Mouse (Mus musculus) brain, embryonic 18.5 days (tissue): Measurements from ENCODE around the gene Rbpms2.
A peak's percentile ranks its signal among the peaks of the same experiment; 100 is the strongest.
"Not testable (repeated sequence)": the region's sequence is repeated elsewhere in the genome, so short reads cannot be mapped to it uniquely, and the experiment has no call there.

Source experiments
- DNase-seq: peaks from one replicate; pipeline ENCODE4 v3.0.0-alpha.2; 2012; ENCODE audit warnings: low read depth, low spot score

Rbpms2 gene

DNA sequence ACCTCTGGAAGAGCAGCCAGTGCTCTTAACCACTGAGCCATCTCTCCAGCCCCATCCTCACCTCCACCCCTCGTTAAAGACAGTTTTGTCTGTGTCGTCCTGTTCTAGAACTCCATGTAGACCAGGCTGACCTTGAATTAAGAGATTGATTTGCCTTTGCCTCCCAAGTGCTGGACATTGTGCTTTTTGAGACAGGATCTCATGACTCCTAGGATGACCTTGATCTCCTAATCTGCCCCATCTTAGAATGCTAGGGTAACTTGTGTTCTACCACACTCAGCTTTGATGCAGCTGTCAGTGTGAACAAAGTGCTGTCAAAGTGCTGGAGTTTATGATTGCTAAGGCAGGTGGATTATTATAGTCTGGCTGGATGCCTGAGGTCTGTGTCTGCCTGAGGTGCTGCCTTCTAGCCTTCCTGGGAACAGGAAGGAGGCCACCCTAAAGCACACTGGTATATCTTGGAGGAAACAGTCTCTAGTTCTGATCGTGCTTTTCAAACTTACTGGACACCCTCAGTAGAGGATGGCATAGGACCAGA lies 25.3 kb downstream of the Rbpms2 start:
- DNase-seq, result no peak

DNA sequence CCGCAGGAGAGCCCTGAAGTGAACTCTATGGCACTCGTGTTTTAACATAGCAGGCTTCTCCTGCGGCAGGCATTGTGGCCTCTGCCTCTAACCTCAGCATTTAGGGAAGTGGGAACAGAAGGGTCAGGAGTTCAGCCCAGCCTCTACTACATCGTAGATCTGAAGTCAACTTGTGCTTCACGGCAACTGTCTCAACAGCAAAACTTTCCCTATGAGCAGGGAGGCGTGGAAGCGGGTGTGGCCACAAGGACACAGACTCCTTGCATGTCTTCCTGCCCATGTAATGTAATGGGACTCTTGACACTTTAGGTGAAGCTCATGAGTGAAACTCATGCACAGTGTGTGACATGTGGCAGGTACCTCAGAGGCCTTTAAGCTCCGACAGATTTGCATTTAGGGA lies 26.1 kb downstream of the Rbpms2 start:
- DNase-seq, result no peak

DNA sequence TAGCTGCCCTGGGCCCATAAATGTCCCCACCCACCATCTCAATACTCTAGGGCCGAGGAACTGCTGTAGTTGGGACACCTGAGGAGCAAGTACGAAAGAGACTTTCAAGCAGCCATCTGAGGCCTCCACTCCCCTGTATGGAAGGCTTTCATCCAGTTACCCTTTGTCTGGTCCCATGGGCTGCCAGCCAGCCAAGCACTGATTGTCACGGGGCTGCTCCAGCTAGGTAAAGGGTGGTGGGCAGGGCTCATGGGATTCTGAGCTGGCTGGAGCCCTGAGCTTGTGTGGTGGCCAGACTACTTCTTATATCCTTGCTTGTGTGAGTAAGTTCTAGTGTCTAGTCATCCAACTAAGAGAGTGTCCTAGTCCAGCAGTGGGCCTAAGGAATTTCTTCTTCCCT lies 27.8 kb downstream of the Rbpms2 start:
- no peak for DNase-seq

DNA sequence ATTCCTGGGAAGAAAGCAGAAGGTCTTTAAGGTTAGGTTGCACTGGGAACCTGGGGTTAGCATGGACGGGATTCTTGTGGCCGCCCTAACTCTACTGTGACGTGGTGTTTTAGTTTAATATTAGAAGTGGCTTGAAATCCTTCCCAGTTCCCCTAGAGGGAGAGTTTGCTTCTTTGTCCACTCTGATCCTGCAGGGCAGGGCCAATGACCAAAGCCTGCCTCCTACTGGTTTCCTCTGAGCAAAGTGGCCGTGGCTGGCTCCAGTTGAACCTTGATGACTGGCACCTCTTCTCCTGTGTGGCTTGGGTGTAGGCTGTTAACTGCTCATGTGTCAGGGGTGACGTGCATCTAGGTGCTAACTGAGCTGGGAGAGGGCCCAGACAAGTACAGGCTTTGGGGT lies 31.6 kb downstream of the Rbpms2 start:
- DNase-seq, result no peak

DNA sequence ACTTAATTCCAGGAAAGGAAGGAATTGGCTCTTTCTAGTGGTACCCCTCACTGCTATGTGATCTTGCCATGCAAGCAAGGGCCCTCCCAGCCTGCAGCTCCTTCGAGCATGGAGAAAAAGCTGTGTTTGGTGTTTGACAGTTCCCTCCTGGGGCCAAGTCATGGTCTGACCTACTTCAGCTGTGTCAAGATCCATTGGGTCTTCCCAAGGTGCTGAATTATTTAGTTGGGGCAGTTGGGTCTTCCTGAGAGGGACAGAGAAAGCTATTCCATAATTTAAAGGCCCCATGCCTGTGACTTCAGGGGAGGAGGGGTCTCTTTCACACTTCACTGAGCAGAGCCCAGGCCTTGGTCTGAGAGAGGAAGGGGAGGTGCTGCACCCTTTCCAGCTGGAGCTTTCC lies 32.0 kb downstream of the Rbpms2 start:
- no peak for DNase-seq

DNA sequence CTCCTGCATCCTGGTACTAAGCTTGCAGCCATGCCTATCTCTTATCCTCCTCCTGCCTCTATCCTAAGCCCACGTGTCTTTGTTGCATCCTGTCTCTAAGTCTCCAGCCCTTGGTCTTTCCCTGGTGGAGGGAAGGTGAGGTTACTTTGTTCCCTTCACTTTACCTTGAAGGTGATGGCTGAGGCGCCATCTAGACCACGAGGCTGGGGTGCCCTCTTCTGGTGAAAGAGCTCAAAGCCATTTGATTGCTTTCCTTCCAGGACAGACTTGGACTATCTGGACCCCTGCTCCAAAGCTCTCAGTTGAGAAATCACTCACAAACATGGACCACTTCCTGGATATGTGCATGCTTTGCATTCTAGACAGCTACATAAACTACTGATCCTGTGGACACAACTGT lies 34.7 kb downstream of the Rbpms2 start:
- no peak for DNase-seq

DNA sequence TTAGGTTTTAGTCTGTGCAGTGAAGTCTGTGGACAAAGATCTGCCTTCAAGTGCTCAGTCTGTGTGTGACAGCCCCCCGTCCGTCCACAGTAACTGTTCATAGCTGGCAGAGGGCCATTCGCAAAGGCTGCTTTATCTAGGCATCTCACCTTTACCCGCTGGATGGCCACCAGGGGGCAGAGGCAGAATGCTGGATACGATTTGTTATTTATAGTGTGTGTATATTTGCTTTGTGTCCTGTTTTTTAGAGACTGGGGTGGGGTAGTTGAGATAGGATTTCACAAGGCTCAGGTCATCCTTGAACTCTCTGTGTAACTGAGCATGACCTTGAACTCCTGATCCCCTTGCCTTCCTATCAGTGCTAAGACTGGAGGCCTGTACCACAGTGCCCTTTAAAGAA lies 36.6 kb downstream of the Rbpms2 start:
- no peak for DNase-seq

DNA sequence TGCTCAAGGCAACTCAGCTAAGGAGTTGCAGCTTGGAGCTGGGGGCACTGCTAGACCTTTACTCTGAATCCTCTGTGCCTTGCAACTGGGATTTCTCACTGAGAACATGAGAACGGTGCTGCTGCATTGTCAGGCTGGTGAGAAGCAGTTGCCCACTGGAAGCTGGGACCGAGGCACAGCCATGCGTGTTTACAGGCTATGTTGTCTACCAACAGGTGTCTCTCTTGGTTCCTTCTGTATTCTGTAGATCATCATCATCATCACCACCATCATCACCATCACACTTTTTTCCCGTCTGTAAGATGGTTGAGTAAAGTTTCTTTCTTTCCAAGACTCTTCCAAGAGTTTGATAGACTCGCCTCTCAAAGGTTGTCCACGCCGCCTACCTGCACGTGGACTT lies 38.3 kb downstream of the Rbpms2 start, which contains the start of gene Oaz2:
Gene Oaz2, plus strand, starts transcription at position 301 of the 400 bp plus-strand sequence.
- no peak for DNase-seq

DNA sequence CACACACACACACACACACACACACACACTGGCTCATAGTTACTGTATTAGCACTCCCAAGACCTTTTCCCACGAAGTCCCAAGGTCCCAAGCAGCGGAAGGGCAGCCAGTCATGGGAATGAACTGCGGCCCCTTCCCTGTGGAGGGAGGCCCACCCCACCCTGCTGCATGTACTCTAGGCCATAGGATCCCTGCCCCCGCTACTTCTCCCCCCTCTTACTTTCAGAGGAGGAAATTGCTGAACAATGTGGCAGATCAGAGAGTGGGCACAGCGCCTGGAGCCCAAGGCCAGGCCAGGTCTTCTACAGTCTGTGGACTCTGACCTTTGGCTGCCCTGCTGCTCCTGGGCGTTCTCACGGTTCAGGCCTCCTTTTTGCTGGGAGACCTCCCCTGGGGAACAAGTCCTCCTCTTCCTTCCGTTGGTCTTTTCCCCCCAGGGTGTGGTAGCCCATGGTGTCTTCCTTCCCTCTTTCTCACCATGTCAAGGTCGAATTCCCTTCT lies 42.0 kb downstream of the Rbpms2 start:
- no peak for DNase-seq

DNA sequence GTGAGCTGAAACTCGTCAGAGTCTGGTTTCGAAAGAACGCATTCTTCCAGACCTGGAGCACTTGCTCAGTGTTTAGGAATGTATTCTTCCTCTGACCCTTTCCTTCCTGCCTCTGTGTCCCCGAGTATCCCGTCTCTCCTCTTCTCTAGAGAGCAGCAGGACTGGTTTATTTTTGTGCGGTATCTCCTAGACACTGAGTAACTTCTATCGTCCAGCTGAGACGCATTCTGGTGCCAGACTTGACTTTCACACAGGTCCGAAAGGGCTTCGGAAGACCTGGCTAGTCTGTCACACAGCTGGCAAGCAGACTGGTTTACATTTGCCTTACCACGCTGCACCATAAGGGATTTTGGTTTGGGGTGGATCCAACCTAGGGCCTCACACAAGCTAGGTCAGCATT lies 43.5 kb downstream of the Rbpms2 start:
- DNase-seq, result no peak

DNA sequence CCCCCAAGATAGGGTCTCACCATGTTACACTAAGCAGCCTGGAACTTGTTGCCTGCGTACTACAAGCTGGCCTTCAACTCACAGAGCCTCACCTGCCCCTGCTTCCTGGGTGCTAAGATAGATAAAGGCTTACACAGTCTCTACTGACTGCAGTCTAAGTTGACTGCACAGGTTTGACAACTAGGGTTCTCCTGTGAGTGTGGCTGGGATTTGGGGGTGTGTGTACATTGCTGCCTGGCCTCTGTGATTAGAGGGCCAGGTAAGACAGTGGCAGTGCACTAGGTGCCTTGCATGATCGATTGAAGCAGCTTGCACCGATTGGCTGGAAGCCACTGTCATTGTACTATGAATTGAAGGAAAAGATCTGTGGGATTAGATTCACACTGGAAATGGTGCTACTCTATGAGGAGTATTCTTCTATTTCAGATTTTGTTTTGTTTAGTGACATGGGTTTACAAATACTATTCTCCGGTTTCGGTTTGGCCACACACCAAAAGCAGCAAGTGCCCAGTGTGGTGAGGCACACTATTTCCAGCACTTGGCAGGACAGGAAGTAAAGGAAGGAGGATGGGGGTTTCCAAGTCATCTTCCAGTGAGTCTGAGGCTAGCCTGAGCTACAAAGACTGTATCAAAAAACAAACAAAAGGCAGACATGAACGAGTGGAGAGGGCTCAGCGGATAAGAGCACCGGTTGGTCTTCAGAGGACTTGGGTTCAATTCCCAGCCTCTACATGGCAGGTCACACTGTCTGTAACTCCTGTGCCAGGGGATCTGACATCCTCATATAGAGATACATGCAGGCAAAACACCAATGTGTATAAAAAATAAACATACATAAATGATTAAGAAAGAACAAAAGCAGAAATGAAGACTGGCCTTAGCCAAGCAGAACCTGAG lies 46.3 kb downstream of the Rbpms2 start:
- no peak for DNase-seq

DNA sequence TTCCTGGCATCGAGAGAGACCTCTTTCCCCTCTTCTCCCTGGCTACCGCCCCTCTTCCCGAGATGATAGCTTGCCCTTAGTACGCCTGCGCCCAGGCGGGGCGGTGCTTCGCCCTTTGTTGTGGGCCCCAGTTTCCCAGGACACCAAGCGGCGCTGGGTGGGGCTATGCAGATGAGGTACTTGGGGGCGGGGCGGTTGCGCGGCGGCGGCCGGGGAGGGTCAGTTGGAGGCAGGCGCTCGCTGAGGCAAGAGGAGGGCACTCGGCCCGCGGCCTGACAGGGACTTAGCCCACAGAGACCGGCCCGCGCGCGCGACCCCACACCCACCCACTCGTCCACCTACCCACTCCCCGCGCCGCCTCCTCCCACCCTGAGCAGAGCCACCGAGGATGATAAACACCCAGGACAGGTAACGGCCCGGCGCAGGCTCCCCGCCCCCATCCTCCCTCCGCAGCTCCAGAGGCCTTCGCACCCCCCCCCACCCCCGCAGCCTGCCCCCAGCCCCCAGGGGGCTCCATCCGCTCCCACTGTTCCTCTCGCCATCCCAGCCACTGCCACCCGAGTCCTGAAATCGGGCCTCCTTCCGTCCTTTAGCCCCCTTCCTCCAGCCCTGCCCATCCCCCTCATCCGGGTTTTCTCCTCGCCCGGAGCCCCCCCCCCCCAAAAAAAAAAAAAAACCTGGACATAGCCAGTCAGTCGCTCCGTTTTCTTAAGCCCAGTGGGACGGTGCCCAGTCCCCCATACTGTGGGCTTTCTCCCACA lies 47.1 kb downstream of the Rbpms2 start:
- peak; percentile 94 for DNase-seq

DNA sequence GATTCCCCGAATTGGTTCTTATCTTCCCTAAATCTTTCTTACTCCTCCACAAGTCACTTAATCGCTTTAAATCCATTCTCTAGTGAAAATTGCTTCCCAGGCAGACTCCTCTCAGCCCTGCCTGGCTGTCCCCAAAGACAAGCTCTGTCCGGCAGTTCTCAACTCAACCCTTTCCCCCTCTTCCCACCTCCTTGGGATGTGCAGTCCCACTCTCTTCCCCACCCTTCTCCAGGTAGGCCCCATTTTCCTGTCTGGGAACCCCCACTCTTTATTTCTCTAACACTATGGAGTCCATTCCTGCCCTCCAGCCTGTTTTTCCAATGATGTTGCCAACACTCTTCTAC lies 47.6 kb downstream of the Rbpms2 start:
- DNase-seq, result no peak

DNA sequence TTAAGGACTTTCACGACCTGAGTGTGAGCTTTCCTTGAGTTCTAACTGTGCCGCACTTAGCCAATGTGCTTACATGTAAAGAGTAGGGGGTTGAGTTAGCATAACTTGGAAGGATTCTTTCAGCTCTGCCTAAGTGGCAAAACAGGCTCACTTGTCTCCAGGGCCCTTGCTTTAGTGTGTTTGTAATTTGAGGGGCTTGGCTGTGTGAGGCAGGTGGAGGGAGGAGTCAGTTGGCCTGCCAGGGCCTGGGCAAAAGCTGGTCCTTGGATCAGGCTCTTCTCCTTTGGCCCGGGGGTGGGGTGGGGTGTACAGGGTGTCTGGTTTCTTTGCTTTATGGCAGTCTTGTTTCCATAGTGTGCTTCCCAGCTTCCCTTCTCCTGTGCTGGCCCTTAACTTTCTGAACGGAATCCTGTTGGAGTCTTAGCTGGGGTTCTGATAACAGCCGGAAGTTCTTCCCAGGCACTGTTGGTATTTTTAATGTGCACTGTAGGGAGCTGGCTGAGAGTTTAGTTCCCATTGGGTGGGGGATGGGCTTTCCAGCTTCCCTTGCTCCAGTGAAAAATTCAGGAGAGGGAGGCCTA lies 49.8 kb downstream of the Rbpms2 start:
- no peak for DNase-seq

DNA sequence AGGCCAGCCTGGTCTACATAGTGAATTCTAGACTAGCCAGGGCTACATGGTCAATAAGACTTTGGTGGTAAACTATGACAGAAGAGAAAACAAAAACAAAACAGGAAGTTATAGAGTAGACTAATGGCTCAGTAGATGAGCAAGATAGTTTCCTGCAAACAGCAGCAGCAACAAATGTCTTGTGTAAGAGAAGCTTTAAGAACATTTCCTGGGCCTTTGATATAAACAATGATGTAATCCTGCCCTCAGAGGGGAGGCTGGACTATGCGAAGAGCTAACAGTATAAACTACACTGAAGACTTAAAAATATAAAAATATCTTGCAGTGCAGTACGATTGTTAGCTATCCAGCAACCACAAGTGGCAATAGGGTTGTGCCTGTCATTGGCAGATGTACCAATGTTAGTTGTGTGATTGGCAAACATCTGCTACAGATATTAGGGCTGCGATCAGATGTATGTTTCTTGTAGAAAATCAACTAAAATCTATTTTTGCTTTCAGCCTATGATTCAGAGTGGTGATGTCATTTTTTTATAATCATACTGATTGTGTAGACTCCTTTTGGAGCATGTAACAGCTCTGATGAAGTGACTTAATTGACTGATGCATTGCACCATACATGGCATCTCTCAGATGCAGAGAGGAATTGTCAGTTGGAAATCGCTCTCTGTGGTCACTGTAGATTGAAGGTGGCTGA lies 51.6 kb downstream of the Rbpms2 start:
- DNase-seq, result no peak

DNA sequence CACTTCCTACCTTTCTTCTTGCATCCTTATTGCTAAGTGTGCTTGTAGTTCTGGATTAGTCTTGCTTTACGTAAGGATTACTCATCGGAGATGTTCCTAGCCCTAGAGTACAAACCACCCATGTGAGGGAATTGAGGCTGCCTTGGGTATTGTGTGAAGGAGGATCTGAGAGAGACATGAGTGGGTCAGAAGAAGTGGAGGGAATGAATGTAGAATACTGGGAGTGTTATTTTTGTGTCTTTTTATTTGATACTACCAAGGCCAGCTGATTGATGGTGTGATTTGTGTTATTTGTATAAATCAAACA lies 52.1 kb downstream of the Rbpms2 start:
- DNase-seq, result no peak

DNA sequence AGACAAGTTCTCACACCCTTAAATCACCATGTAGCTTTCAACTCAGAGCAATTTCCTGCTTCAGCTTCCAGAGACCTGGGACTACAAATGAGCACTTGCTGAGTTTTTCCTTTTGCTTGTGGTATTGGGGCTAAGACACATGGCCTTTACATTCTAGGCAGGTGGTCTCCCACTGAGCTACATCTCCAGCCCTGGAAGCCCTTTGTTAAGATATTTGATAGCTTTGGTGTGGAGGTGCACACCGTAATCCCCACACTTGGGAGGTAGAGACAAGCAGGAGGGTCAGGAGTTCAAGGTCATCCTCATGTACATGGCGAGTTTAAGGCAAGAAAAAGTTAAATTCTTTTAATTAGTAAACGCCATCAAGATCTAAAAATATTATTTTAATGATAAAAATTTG lies 52.7 kb downstream of the Rbpms2 start:
- DNase-seq, result no peak

DNA sequence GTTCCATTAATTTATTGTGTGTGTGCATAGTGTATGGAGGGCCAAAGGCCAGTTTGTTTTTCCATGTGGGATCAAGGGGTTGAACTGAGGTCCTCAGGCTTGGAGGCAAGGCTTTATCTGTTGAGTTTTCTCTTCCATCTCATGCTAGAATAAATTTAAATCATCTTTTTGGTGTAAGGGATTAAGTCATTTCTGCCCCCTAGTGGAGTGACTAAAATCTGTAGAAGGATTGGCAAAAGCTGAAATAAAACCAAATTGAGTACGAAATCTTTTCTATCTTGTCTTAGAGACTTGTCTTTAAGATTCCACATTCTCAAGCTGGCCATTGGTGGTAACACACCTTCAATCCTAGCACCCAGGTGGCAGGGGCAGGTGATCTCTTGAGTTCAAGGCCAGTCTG lies 53.5 kb downstream of the Rbpms2 start:
- DNase-seq, result no peak

DNA sequence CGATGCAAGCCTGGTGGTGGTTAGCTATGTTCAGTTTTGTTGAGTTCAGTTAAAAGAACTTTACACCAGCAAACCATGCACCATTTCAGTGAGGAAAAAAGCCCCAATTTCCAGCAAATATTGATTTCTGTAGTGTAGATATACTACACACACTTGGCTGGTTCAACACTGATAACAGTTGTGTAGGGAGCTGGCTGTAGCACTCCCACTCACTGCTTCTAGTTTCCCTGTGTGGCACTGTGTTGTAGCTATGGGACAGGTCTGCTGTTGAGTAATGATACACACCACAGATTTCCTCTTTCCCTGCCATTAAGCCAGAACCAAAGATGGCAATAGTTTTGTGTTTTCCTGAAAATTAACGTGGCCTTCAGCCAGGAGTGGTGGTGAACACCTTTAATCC lies 55.3 kb downstream of the Rbpms2 start:
- no peak for DNase-seq

DNA sequence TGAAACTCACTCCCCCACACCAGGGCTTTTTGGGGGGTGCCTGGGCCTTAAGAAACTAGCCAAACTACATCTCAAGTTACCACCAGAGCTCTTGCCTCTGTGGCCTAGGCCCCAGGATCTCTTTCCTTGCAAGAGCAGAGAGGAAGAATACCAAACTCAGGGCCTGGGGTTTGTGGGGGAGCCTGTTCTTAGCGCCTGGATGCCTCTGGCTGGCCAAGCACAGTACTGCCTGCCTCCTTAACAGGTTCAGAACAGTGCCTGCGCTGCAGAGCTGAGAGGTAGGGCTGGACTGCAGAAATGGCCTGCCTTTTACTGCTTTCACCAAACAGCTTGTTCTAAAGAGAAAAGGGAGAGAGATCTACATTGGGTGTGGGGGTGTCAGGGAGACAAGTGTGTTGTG lies 60.4 kb downstream of the Rbpms2 start:
- DNase-seq, result not testable (repeated sequence)

DNA sequence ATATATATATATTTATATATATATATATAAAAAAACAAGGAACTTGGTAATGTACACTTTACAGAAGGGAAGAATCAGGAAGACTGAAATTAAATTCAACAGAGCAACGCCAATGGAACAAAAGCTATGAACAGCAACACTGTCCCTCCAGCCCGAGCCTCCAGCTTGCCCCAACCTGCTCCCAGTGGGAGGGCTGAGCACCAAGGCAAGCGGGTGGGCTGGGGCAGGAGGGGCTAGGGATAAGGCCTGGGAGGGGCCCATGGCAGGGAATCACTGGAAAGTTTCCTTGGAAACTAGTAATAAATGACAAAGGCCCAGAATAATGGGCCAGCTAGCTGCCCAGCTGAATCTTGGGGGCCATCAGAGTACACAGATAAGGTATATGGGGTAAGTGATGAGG lies 63.0 kb downstream of the Rbpms2 start:
- no peak for DNase-seq
